Mouse (Mus musculus) left cerebral cortex, adult 18-20 months (tissue): ENCODE data around the gene Pmm1. TPM values are rescaled to one million over a fixed set of nuclear protein-coding genes. Genes with fewer than 3 reads are reported as not detected.
"Not testable (repeated sequence)": the region's sequence is repeated elsewhere in the genome, so short reads cannot be mapped to it uniquely, and the experiment has no call there.

ENCODE experiments used
- DNase-seq, 2 experiments: peaks; one replicate each; pipeline ENCODE4 v3.0.0; 2021 to 2022; ENCODE audit warnings: low spot score in 2 of 2, mixed read lengths in 1 of 2
- long read RNA-seq, 2 experiments: library from polyadenylated mRNA; stranded (forward); transcript quantifications; one replicate each; pipeline ENCODE4 v2.0.0; 2021
- total RNA-seq, 2 experiments: library from RNA; stranded (reverse); gene quantifications; 2 replicates each; pipeline ENCODE4 v1.2.3; 2021

Pmm1 gene
- 100 to 1,000 TPM; 201 TPM for total RNA-seq
- long read RNA-seq, experiment 1, transcript Pmm1-201 (8 exons, 1,300 nt): major isoform, 218 of 266 reads
- long read RNA-seq, experiment 1, partial matches to known transcripts: 9 of 266 reads
- long read RNA-seq, experiment 1, other reads (novel, unspliced or antisense): 34 of 266 reads
- long read RNA-seq, experiment 2, transcript Pmm1-201 (8 exons, 1,300 nt): major isoform, 208 of 279 reads
- long read RNA-seq, experiment 2, partial matches to known transcripts: 7 of 279 reads
- long read RNA-seq, experiment 2, other reads (novel, unspliced or antisense): 59 of 279 reads

DNA sequence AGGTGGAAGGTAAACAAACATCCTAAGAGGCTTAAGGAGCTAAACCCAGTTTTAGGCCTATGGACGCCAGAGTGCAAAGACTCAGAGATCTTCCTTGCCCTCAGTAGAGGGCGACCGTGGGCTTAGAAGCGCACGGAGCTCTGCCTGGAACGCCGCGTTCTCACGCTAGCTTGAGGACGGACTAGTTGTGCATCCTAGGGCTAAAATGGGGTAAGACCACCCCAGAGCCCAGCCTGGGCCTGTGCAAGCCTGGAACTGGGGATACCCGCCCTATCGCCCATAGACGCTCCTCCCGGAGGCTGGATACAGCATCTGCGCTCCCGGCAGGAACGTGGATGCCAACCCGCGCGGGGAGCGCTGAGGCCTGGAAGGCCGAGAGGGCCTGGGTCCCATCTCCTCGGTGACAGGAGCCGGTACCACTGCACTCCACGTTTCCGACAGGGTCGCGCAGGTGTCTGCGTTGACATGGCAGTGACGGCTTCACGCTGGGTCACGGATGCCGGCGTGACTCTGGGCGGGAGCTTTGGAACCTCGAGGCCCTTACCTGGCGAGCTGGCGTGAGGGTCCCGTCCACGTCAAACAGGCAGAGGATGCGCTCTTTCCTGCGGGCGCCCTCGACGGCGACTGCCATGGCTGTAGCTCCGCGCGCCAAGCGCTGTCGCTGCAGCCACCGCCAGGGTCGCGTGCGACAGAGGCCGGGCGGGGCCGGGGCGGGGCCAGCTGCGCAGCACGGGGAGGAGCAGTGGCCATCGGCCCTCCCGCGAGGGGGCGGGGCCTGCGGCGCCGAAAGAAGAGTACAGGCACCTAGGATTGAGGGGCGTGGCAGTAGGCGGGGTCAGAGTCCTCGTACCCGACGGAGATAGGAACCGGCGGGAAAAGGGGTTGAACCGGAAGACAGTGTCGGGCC is at the start of gene Pmm1:
Gene Pmm1 (minus strand): TSS at position 760 of the 907 bp plus-strand sequence.
- DNase-seq: peak; percentile 97 to 98

DNA sequence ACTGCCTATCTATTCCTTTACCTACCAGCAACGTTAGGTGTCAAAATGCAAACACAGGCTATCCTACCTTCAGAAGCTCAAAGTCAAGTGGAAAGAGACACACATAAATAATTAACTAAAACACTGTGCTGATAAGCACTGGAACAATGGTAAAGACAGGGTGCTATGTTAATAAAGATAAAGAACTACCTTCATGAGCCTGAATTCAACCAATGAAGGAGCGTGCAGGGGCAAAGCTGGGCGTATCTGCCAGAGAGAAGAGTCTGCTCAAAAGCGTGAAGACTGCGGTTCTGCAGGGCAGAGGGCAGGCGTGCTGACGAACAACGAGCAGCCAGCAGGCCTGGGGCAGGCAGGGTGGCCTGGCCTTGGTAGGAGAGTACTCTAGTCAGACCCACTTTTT is 43.5 kb upstream of the Pmm1 start:
- DNase-seq: no peak

DNA sequence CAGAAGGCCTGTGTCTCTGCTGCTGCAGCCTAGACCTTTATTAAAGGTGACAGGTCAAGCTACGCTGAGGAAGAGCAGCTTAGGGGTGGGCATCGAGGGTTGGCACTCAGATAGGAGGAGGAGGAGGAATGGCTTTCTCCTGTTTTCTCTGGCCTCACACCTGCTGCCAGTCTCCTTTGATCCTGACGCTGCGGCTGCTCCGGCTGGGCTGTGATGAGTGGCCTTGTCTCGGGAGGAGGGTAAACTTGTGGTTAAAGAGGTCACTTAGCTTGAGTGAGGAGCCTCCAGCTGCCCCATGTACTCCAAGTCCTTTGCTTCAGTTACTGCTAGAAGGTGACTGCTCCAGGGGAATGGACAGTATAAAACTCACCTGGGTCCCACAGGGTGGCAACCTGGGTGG is 33.3 kb upstream of the Pmm1 start:
- DNase-seq: no peak

DNA sequence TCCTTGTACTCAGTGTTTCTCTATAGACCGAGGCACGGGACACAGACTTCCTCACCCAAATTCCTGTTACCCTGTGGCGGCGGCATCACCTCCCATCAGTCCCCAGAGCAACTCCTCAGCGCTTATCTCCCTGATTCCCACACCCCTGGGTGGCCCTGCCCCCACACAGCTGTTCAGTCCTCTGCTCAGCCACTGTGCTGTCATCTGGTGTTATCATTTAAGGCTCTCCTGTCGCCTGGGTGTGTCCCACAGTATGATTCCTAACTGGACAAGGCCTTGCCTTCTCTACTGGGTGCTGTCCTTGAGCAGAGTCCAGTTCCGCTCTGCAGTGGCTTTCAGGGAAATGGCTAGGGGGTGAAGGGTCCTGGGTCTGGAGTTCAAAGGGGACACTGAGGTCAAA is 29.8 kb upstream of the Pmm1 start:
- DNase-seq: no peak

DNA sequence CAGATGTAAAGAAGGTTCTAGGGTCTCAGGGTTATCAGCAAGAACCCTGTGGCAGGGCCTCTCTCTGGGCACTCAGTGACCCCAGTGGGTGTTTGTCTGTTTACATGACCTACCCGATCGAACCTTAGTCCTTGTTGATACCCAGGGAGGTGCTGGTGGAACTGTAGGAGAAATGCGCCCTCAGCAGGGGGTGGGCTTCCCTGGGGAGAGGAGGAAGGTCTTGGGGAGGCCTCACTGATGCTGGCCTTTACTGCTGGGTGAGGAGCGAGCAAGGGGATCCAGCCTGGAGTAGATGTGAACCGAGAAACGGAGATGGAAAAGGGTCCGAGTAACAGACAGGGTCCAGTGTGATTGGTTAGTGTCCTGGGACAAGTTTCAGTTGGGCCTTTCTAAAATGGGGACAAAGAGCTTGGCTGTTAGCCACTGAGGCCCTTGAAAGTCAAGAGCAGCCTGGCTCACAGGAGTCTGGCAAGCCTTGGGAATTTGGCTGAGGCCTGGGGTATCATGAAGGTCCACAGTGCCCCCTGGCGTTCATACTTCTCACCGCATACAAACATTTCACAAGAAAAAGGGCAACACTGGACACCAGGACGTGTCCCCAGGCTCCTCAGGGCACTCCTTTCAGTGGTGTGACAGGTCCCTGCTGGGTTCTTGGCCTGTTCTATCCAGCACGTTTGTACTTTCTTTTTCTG is 28.8 kb upstream of the Pmm1 start:
- peak; percentile 80 to 86 for DNase-seq

DNA sequence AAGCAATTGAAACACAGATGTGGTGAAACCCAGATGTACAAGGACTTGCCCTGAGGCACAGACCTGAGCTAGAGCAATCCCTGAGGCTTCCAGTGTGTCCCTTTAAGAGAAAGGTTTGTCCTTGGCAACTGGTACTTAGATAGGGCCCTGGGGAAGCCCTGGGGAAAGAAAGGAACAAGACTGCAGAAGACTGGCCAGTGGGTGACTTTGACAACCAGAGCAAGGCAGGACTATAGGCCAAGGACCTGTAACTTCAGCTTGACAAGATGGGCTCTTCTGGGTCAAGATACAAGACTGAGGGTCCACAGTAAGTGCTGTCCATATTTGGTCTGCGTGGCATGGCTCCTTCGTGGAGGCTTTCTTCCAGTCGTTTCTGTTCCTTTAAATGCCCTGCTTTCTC is 26.9 kb upstream of the Pmm1 start, which contains the start of gene Xrcc6:
Gene Xrcc6 (plus strand): TSS at position 190 of the 400 bp plus-strand sequence.
- DNase-seq: no peak

DNA sequence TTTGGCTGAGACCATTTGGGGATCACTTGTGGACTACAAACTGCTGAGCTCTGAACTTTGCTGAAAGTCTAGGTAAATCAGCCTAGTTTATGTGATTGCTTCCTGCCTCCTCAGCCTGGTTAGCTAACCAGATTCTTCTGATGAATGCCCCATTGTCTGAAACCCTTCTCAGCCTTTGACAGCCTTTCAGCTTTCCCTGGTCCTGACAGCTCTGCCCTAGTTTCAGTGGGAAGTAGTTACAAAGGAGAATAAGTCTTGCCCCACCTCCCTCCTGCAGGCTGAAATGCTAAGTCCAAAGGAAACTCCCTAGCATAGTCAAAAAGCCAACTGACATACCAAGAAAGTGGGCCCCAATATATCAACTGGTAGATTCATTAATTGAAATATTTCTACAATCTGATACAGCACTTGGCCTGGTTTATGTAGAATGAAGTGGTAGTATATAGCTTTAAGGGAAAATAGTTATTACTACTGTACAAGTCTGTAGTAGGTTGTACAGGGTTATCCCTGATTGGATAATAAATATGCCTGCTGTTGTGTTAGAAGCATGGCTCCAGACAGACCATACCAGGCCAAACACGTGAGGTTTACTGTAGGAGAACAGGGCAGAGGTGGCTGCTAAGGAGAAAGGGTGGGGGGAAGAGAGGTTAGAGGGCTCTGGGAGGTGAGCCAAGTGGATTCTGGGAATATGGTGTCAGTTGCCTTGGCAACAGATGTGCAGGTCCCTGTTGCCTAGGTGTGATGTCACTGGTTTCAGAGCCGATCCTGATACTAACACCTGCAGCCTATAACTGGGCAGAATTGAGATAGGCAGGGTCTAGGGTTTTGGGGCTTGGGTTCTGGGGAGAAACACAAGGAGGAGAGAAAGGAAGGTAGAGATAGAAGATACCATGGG is 24.8 kb upstream of the Pmm1 start:
- no peak for DNase-seq

DNA sequence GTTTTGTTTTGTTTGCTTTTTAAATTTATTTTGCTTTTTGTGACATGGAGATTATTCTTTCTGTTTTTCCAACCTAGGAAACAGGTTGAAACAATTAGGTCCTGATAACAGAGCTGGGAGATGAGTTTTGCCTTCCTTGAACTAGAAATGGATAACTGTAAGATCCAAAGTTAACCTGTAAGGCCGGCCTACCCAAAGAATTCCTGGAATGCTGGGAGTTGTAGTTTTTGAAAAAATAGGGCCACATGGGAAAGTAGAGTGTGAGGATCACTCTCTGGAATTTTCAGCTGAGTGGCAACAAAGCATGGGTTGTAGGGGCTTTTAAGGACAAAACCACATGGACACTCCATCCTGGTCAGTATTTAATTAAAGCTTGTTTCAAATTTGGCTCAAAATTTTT is 21.4 kb upstream of the Pmm1 start:
- DNase-seq: no peak

DNA sequence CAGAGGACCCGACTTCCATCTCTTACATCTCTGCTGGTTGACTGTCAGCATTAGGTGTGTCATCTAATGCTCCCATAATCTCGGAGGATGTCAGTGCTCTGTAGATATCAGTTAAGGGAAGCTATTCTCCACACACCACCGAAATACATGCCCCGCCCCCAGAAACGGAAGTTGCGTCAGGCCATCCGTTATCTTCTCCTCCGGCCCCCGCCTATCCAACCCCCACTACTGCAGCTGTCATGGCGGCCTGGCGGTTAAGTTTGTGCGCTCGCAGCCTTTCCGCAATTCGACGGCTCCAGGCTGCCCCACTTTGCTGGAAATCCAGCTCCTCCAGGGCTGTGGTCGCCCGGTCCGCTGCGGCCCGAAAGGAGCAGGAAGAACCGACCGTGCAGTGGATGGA is 19.6 kb upstream of the Pmm1 start, which contains the start of gene 1700029P11Rik:
Gene 1700029P11Rik (plus strand): TSS at position 220 of the 400 bp plus-strand sequence.
- DNase-seq: no peak

DNA sequence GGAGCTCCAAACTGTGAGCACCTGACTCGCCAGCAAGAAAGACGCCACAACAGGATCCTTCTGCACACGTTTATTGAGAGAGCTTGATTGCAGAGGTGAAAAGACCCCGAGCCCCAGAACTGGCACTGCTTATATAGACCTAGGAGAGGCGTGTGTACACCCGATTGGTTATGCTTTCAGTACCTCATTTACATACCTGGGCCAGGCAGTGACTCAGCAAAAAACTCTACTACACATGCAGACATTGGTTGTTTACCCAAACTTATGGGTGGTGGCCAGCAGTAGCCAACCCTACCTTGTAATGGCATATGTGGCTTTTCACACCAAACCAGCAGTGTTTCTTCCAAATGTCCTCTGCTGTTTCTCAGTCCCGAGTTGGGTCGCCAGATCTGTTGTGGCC is 14.4 kb upstream of the Pmm1 start:
- DNase-seq: not testable (repeated sequence)

DNA sequence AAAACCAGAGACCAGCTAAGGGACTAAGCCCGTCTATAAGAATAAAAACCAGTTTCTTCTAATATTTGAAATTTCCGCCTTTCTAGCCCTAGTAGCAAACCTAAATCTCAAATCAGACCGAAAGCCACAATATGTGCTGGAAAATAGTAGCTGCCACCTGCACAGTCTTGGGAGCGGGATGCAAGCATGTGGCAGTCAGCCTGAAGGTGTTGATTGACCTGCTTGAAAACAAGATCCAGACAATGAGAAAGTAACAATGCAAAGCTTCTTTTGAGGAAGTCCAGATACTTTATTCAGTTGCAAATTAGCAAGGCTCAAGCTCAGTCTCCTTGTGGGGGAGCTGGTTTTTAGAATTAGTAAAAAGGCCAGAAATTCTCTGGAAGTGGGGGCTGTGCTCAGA is 9.8 kb upstream of the Pmm1 start:
- DNase-seq: not testable (repeated sequence)

DNA sequence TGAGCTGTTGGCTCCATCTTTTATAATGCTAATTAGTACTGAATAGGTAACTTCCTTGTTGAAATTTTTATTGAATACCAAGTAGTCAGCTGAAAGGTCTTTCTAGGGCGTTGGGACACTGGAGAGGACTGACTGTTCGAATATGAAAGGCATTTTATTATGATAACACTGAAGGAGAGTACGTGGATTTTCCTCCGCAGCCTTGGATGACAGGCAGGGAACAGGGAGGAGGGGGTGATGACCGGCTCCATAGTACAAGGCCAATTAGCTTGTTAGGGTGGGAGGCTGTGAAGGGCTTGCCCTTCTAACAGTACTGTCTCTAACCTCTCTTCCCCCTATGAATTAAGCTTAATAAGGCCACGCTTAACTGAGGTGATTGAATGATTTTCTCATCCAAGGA is 8.9 kb upstream of the Pmm1 start:
- not testable (repeated sequence) for DNase-seq

DNA sequence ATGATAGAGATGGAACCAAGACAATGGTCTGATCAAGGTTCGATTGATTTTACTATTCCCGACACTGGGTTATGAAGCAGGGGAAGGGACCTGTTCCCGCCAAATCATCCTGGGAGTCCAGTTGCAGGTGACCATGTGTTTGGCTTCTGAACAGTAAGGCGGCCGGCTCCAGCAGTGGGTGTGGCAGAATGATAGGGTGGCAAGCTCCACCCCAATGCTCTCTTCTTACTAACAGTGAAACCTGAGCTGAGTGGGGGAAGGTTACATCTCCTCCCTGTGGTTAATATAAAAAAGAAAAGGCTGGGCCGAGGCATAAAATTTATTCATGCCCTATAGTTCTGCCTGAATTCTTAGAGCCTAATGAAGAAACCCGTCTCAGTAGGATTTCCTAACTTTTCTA is 8.4 kb upstream of the Pmm1 start:
- no peak for DNase-seq

DNA sequence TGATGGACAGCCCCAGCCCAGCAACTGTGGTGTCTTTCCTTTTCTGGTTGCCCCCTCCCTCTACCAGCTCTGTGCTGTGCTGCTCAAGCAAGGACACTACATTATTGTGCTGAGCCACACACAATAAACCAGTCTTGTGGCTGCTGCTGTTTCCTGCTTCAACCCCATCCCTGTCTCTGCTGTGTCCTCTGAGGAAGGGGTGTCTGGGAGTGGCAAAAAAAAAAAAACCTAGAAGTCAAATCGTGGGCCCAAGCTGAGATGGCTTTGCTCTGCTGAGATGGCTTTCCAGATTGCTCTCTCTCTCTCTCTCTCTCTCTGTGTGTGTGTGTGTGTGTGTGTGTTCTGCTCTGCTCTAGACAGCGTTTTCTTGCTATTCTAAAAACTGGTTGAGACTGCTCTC is 7.7 kb upstream of the Pmm1 start:
- DNase-seq: no peak

DNA sequence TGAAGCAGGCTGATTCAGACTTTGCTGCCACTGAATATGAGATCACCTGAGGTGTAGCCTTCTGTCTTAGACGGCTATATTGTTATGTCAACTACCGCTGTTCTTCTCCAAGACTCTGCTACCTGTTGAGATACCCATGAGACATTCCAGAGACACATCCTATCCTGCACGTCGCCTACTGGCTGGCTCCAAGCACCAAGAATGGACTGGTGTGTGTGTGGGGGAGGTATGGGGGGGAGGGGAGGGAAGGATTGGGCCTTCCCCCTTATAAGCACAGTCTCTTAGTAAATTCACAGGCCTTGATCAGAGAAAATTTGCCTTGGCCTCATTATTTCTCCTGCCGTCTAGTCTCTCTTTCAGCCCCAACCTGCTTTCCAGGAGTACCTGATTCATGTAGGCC is 7.1 kb upstream of the Pmm1 start:
- DNase-seq: no peak

DNA sequence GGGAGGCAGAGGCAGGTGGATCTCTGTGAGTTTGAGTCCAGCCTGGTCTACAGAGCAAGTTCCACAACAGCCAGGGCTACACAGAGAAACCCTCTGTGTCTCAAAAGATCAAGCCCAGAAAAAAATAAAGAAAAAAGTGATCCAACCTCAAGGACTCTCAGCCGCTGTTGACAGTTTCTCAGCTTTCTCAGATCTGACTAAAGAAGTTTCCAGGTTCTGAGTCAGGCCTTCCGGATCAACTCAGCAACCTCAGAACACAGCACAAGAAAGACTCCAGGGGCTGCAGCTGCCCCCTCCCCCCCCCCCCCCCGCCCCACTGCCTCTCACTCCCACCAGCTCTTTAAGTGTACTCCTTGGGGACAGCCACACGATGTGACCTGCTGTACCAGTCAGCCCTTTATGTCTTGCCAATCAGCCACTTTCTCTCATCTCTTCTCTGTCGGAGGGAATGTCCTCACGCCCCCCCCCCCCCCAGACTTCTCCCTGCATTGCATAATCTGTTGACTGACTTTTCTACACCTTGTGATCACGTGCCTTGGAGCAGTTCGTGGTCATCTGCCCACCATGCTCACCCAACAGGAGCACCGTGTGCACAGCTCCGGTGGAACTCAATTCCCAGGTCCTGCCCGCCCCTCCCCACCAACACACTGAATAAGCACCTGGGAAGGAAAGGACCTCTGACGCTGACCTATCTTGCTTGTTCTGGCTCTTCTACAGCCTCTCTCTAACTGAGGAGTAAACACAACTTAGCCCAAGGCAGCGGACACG is 5.5 kb upstream of the Pmm1 start:
- DNase-seq: no peak

DNA sequence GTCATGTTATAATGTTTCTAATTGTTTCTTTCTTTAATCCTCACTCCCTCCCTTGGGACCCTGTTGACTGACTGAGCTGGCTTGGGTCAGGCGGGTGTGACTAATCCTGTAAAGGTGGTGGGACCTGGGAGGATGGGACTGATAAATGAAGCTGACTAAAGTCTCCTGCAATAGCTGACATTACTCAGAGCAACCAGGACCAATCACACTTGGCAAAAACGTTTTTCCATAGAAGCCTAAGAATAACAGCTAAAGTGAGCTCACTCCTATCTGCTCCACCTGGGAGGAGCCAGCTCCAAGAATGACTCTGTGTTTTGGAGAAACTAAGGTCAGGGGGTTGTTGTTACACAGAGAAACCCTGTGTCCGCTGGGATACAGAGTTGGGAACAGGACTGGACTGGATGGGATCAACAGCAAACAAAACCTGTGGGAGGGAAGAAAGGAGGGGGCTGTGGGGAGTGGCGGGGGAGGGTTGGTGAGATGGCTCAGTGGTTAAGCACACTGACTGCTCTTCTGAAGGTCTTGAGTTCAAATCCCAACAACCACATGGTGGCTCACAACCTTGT is 4.3 kb upstream of the Pmm1 start:
- DNase-seq: no peak

DNA sequence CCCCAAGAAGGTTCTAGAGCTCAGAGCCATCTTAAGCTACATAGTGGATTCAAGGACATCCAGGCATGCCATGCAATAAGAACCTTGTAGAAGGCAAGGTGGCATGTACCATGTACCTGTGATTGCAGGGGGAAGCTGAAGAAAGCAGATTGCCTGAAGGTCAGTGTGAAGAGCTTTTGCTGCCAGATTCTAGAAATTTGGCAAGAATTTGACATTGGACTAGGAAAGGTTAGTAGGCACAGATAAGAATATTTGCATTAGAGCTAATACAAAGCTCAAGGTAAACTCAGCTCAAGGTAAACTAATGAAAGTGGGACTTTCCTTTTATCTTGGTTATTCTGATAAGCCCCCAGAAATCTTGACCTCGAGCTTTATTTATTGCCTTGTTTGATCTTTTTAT is 3.5 kb upstream of the Pmm1 start:
- DNase-seq: no peak

DNA sequence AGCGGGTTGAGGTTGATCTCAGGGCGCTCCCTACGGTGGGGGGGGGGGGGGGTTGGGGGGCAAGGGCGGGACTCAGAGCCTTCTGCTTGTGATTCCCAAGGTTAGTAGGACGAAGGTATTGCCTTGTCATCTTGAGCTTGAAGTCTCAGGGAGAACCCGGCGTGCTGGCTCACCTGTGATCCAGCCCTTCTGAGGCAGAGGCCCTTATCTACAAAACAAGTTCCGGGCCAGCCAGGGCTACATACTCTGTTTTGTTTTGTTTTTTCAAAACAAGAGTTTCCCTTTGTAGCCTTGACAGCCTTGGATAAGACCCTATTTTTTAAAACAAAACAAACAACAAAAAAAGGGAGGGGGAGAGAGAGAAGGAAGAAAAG is 335 bp upstream of the Pmm1 start:
- DNase-seq: no peak

DNA sequence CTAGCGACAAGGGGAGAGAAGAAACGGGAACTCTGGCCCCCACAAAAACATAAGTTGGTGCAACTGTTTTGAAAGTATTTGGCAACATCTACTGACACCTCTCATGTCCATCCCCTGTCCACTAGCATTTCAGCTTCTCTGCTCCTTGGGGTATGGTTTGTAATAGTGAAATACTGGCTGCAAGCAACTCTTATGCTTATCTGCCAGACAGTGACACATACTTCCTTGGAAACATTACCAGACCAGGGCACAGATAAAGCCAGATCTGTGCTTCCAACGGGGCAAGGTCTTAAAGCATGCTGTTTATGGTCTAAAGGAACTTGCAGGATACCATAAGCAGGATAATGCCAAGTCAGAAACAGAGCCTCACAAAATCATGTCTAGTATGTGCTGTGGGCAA is 1.8 kb downstream of the Pmm1 start:
- DNase-seq: no peak
